Mouse (Mus musculus) cortical plate, adult 2 months (tissue): ENCODE data around the gene Wnt4. TPM values are rescaled to one million over a fixed set of nuclear protein-coding genes. Genes with fewer than 3 reads are reported as not detected.
A peak's percentile ranks its signal among the peaks of the same experiment; 100 is the strongest.

Experiments
- H3K27ac ChIP-seq: fragments of 200-500 bp; 2 replicates; pipeline ENCODE4 v1.5.1; 2012; ENCODE audit warnings: low read length, control low read depth, inconsistent platforms; ENCODE audit not compliant: insufficient read depth
- H3K4me1 ChIP-seq: fragments of 200-500 bp; 2 replicates; pipeline ENCODE4 v1.6.1; 2011; ENCODE audit warnings: low read length; ENCODE audit not compliant: control insufficient read depth, insufficient read depth
- H3K4me3 ChIP-seq: fragments of 200-500 bp; 2 replicates; pipeline ENCODE4 v1.5.1; 2011; ENCODE audit warnings: mild to moderate bottlenecking, low read length, control low read depth; ENCODE audit not compliant: insufficient read depth
- CTCF ChIP-seq: fragments of 200-500 bp; IDR thresholded peaks from 2 replicates; pipeline ENCODE4 v1.5.1; 2011; ENCODE audit warnings: mild to moderate bottlenecking, control low read depth, low read length; ENCODE audit not compliant: insufficient read depth; ENCODE audit errors: extremely low read depth
- POLR2A ChIP-seq: fragments of 200-500 bp; IDR thresholded peaks from 2 replicates; pipeline ENCODE4 v1.6.1; 2011; ENCODE audit warnings: mild to moderate bottlenecking, low read length, control low read depth; ENCODE audit not compliant: insufficient read depth; ENCODE audit errors: extremely low read depth
- polyA plus RNA-seq: library from polyadenylated mRNA; depleted of rRNA; stranded (reverse); fragments of >200 nt; gene quantifications from 2 replicates; pipeline ENCODE4 v1.2.3, GENCODE M21; 2012

Wnt4 gene
- polyA plus RNA-seq, 1 experiment: 12.3 TPM

DNA sequence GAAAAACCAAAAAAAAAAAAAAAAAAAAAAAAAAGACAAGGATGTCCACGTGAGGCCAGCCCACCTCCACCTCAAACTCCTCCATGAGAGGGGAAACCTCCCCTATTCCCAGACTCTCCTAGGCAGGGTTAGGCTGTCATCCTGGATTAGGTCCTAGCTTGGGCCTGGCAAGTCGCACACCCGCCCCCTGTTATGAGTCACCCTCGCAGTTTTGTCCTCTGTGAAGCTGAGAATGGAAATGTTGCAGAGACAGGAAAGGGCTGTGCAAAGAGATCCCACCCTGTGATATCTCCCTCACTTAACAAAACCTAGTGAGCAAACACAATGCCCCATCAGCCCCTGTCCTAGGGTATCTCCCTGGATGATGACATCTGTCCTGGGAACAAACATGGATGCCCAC lies 20.3 kb downstream of the Wnt4 start:
- Histone ChIP-seq H3K4me1 (peaks cover 5% of the 10 kb centered on the region), H3K4me3 (no peak overlapping the region), H3K27ac (no peak overlapping the region)
- TF ChIP-seq POLR2A: no peak
- TF ChIP-seq CTCF: no peak

DNA sequence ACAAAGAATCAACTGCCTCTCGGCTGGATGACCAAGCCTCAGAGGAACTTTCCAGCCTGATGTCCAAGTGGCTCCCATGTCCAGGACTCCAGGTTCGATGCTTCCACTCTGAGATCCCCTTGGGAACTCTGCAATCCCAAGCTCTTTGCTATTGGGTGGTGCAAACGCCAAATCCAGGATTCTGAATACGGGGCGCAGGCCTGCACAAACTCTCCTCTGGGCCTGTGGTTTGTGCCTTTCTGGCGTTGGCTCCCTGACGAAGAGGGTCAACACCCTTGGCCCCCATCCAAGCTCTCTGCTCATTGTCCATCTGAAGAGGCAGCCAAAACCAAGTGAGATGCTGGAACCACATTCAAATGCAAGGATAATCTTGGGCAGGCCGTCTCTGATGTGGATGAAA lies 21.1 kb downstream of the Wnt4 start:
- no peak for TF ChIP-seq CTCF
- TF ChIP-seq POLR2A: no peak
- H3K4me3 ChIP-seq: no peak overlapping the region
- H3K4me1 ChIP-seq: peaks cover 5% of the 10 kb centered on the region
- no peak overlapping the region for H3K27ac ChIP-seq

DNA sequence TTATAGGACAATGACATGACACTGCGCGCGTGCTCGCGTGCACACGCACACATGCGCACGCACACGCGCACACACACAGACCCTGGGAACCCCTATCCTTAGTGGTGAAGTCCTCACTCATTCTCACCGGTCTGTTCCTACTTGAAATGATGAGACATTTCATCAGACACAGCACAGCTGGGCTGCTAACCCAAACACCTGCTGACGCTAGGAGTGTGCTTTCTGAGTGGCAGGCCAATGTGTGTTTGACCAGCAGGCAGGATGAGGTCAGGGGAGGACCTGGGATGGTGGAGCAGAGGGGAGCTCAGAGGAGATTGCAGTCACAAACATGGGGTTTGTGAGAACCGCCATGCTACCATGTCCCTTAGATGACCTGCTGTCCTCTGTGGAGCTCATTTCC lies 22.9 kb downstream of the Wnt4 start:
- TF ChIP-seq POLR2A (no peak), CTCF (no peak)
- Histone ChIP-seq H3K27ac (no peak overlapping the region), H3K4me1 (peaks cover 3% of the 10 kb centered on the region), H3K4me3 (no peak overlapping the region)

DNA sequence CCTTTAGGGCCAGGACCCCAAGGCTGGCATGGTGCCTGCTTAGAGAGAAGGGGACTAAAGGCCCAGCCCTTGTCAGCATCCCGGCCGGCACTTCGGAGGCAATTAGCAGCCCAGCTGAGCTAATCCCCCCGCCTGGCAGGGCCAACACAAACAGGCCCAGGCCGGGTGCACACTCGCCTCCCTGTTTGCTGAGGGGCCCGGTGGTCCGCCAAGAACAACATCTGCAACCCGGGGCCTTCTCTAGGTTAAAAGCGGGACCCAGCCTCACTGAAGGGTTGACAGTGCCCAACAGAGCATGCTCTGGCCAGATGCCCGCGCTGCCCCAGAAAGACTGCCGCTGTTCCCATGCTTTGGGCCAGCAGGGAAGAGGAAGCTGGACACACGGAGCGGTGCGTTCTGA lies 24.3 kb downstream of the Wnt4 start:
- no peak overlapping the region for H3K4me3 ChIP-seq
- TF ChIP-seq POLR2A: no peak
- no peak for TF ChIP-seq CTCF
- H3K4me1 ChIP-seq: peaks cover 3% of the 10 kb centered on the region
- H3K27ac ChIP-seq: no peak overlapping the region

DNA sequence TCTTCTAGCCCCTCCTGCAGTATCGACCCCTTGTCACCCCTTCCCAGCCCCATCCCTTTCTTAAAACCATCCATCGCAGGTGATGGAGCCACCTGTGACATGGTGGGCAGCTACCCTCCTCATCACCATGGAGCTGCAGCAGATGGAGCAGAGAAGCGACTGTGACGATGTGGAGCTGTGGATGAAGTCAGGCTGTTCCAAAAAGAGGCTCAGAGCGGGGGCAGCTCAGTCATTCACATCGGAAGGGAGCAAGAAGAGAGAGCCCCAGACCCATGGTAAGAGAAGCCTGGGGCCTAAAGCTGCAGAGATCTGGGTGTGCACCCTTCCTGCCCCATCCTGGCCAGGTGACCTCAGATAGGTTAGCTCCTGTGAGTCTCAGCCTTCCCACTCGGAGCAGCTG lies 26.8 kb downstream of the Wnt4 start:
- peaks cover 1% of the 10 kb centered on the region; the same call in 1 of the 2 replicates for H3K4me1 ChIP-seq
- H3K27ac ChIP-seq: no peak overlapping the region
- H3K4me3 ChIP-seq: no peak overlapping the region
- TF ChIP-seq CTCF: no peak
- no peak for TF ChIP-seq POLR2A

DNA sequence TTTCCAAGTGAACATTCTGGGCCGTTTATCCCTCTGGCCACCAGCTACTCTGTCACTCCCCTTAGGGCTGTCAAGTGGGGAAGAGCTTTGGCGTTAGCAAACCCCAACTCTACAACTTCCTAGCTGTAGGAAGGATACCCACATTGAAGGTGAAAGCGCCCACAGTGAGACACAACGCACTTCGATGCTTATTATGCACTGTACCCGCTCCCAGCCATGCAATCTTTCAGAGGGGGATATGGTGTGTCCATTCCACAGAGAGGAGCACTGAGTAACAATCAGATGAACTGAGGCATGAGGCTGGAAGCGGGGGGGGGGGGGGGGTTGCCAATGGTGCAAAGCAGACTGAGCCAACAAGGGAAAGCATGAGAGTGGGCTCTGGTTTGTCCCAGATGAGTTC lies 27.8 kb downstream of the Wnt4 start:
- TF ChIP-seq POLR2A (no peak), CTCF (no peak)
- H3K4me1 ChIP-seq: peaks cover 1% of the 10 kb centered on the region; the same call in 1 of the 2 replicates
- no peak overlapping the region for H3K27ac ChIP-seq
- no peak overlapping the region for H3K4me3 ChIP-seq

DNA sequence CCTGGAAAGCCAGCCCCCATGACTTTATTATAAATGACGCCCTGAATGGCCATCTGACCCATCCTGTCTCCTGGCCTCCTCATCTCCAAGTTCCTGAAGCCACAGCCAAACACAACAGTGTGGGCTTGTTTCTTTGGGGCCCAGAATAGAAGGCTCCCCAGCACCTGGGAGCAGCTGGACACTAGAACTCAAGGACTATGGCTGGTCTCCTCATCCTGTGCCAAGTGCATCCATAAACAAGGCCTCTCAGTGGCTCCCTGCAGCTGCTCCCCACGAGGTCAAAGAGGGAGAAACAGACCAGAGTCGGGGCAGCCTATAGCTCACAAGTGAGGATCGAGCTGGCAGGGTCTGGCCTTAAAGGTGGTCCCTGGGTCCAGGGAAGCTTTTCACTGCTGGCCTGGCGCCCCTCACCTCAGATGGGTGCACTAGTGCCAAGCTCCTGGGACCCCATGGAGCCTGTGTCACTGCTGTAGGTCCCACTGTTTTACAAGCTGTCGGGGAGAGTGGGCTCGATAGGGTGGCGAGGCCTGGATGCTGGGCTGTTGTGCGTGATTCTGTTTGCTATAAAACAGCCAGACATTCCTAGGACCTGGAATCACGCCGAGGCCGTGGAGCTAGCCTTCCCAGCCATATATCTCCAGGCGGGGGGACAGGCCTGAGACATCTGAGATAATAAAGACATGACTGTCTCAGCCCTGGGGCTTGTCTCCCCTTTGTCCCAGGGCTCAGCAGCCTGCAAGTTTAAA lies 28.7 kb downstream of the Wnt4 start:
- Histone ChIP-seq H3K4me3 (no peak overlapping the region), H3K27ac (no peak overlapping the region), H3K4me1 (peaks cover 1% of the 10 kb centered on the region; the same call in 1 of the 2 replicates)
- TF ChIP-seq CTCF: no peak
- TF ChIP-seq POLR2A: no peak

DNA sequence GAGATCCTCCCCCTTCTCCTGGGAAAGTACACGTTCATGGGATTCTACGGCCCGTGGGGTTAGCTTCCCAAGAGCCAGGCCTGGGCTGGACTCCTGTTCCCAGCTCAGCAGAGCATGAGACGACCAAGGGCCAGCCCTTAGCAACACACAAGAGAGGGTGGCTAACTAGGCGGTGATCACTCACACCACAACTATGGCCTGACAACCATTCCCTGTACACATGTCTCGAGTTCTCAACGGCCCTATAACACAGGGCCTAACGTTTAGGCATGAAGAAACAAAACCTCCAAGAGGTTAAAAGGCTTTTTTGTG lies 29.2 kb downstream of the Wnt4 start:
- TF ChIP-seq CTCF (no peak), POLR2A (no peak)
- Histone ChIP-seq H3K4me1 (peaks cover 1% of the 10 kb centered on the region; the same call in 1 of the 2 replicates), H3K4me3 (no peak overlapping the region), H3K27ac (no peak overlapping the region)

DNA sequence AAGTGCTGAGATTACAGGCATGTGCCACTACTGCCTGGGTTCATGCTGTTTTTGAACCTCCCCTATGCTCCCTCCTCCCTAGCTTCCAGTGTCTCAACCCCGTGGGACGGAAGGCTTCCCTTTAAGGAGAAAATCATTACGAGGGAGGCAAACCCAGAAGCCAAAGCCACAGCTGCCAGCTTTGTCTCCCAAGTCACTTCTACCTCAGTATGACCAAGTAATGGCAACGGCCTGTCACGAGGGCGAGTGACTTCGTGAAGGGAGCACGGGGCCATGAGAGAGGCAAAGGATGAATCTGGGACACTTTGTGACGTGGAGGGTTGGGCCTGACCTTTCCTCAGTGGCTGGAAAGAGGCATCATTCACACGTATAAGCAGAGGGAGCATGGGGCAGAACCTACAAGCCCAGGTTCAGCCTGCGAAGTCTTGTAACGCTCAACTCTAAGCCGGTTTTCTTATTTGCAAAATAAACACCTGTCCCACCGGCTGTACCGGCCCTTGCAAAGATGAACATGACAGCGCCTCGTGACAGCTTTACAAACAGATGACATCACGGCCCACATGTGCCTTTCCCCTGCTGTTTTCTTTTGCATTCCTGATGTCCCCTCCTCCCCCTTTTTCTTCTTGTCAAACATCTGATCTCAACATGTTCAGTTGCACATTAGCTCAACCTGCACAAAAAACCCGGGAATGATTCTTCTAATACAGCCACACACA lies 29.9 kb downstream of the Wnt4 start:
- Histone ChIP-seq H3K27ac (no peak overlapping the region), H3K4me3 (no peak overlapping the region), H3K4me1 (peaks cover 1% of the 10 kb centered on the region; the same call in 1 of the 2 replicates)
- TF ChIP-seq POLR2A: no peak
- TF ChIP-seq CTCF: no peak

DNA sequence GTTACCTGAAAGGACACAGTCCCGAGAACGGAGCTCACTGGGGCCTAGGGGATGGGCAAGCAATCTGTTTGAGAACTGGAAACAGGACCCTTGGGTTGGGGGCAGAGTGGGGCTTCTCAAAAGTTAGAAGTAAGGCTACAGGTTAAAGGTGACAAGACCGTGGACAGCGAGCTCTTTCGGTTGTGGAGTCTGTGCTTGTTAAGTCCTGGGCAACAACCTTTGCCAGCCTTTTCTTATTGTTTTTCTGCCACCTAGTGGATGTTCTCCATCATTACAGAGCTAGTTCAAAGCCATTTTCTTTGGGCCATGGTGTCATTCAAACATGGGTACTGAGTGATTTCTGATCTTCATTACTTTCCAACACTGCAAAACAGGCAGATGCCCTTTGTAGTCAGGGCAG lies 31.1 kb downstream of the Wnt4 start:
- no peak overlapping the region for H3K27ac ChIP-seq
- no peak overlapping the region for H3K4me3 ChIP-seq
- peaks cover 1% of the 10 kb centered on the region; the same call in 1 of the 2 replicates for H3K4me1 ChIP-seq
- TF ChIP-seq CTCF (peak; percentile 52; the same call in 1 of the 2 replicates), POLR2A (no peak)
